Mouse (Mus musculus) cortical plate, adult 2 months (tissue): ENCODE data around the gene 4931428L18Rik. TPM values are rescaled to one million over a fixed set of nuclear protein-coding genes. Genes with fewer than 3 reads are reported as not detected.

Experiments
- H3K27ac ChIP-seq: fragments of 200-500 bp; 2 replicates; pipeline ENCODE4 v1.5.1; 2012; ENCODE audit warnings: low read length, control low read depth, inconsistent platforms; ENCODE audit not compliant: insufficient read depth
- H3K4me1 ChIP-seq: fragments of 200-500 bp; 2 replicates; pipeline ENCODE4 v1.6.1; 2011; ENCODE audit warnings: low read length; ENCODE audit not compliant: control insufficient read depth, insufficient read depth
- H3K4me3 ChIP-seq: fragments of 200-500 bp; 2 replicates; pipeline ENCODE4 v1.5.1; 2011; ENCODE audit warnings: mild to moderate bottlenecking, low read length, control low read depth; ENCODE audit not compliant: insufficient read depth
- CTCF ChIP-seq: fragments of 200-500 bp; IDR thresholded peaks from 2 replicates; pipeline ENCODE4 v1.5.1; 2011; ENCODE audit warnings: mild to moderate bottlenecking, control low read depth, low read length; ENCODE audit not compliant: insufficient read depth; ENCODE audit errors: extremely low read depth
- POLR2A ChIP-seq: fragments of 200-500 bp; IDR thresholded peaks from 2 replicates; pipeline ENCODE4 v1.6.1; 2011; ENCODE audit warnings: mild to moderate bottlenecking, low read length, control low read depth; ENCODE audit not compliant: insufficient read depth; ENCODE audit errors: extremely low read depth
- polyA plus RNA-seq: library from polyadenylated mRNA; depleted of rRNA; stranded (reverse); fragments of >200 nt; gene quantifications from 2 replicates; pipeline ENCODE4 v1.2.3, GENCODE M21; 2012

The 4931428L18Rik gene
- polyA plus RNA-seq, 1 experiment = not detected

- H3K4me3 ChIP-seq = no peak overlapping the region
- no peak overlapping the region for H3K27ac ChIP-seq
- no peaks in the 10 kb centered on the region for H3K4me1 ChIP-seq
- TF ChIP-seq CTCF (no peak), POLR2A (no peak)
Measured at GRCm38 (mm10) chr1:31064817-31065740, 157.4 kb downstream of the 4931428L18Rik start.

- no peaks in the 10 kb centered on the region for H3K4me1 ChIP-seq
- TF ChIP-seq CTCF (no peak), POLR2A (no peak)
- no peak overlapping the region for H3K27ac ChIP-seq
- no peak overlapping the region for H3K4me3 ChIP-seq
Measured at GRCm38 (mm10) chr1:31059806-31060205, 162.7 kb downstream of the 4931428L18Rik start.

- TF ChIP-seq CTCF (no peak), POLR2A (no peak)
- H3K4me3 ChIP-seq = no peak overlapping the region
- H3K27ac ChIP-seq = no peak overlapping the region
- no peaks in the 10 kb centered on the region for H3K4me1 ChIP-seq
Measured at GRCm38 (mm10) chr1:31058861-31059351, 163.6 kb downstream of the 4931428L18Rik start.

GRCm38 (mm10) chr1:31058196-31058595 lies 164.3 kb downstream of the 4931428L18Rik start:
- no peaks in the 10 kb centered on the region for H3K4me1 ChIP-seq
- no peak overlapping the region for H3K4me3 ChIP-seq
- TF ChIP-seq CTCF (no peak), POLR2A (no peak)
- H3K27ac ChIP-seq = no peak overlapping the region

GRCm38 (mm10) chr1:31051370-31051921 lies 171.0 kb downstream of the 4931428L18Rik start:
- Histone ChIP-seq H3K4me3 (no peak overlapping the region), H3K4me1 (no peaks in the 10 kb centered on the region), H3K27ac (no peak overlapping the region)
- TF ChIP-seq POLR2A = no peak
- no peak for TF ChIP-seq CTCF

- H3K27ac ChIP-seq = no peak overlapping the region
- H3K4me3 ChIP-seq = no peak overlapping the region
- no peaks in the 10 kb centered on the region for H3K4me1 ChIP-seq
- TF ChIP-seq POLR2A (no peak), CTCF (no peak)
Measured at GRCm38 (mm10) chr1:31049954-31050652, 172.4 kb downstream of the 4931428L18Rik start.

GRCm38 (mm10) chr1:31043208-31043607 lies 179.3 kb downstream of the 4931428L18Rik start:
- no peaks in the 10 kb centered on the region for H3K4me1 ChIP-seq
- H3K4me3 ChIP-seq = no peak overlapping the region
- TF ChIP-seq CTCF (no peak), POLR2A (no peak)
- H3K27ac ChIP-seq = no peak overlapping the region

- Histone ChIP-seq H3K4me1 (no peaks in the 10 kb centered on the region), H3K4me3 (no peak overlapping the region), H3K27ac (no peak overlapping the region)
- TF ChIP-seq POLR2A (no peak), CTCF (no peak)
Measured at GRCm38 (mm10) chr1:31042793-31043192, 179.7 kb downstream of the 4931428L18Rik start.

GRCm38 (mm10) chr1:31033851-31034534 lies 188.5 kb downstream of the 4931428L18Rik start:
- H3K4me1 ChIP-seq = no peaks in the 10 kb centered on the region
- H3K4me3 ChIP-seq = no peak overlapping the region
- TF ChIP-seq POLR2A = no peak
- no peak for TF ChIP-seq CTCF
- no peak overlapping the region for H3K27ac ChIP-seq
